Mouse (Mus musculus): Measurements from ENCODE around the gene Srsf9. TPM values are rescaled to one million over a fixed set of nuclear protein-coding genes. Genes with fewer than 3 reads are reported as not detected.
A peak's percentile ranks its signal among the peaks of the same experiment; 100 is the strongest.
"Not testable (repeated sequence)": the region's sequence is repeated elsewhere in the genome, so short reads cannot be mapped to it uniquely, and the experiment has no call there.

Srsf9 gene
- polyA plus RNA-seq, 1 experiment = 90.7 TPM

- Histone ChIP-seq H3K27ac (ENCODE audit: insufficient read depth, low read length) (peak within 1 kb of the TSS; percentile 45), H3K4me3 (ENCODE audit: insufficient read depth, low read length) (peak within 1 kb of the TSS; percentile 62), H3K4me1 (ENCODE audit: control insufficient read depth, insufficient read depth, low read length) (peaks cover 4% of the 10 kb centered on the region; the same call in 1 of the 2 replicates)
- TF ChIP-seq POLR2A (IDR thresholded peaks at IDR 0.05; ENCODE audit: low read depth, low read length) (peak; percentile 96), CTCF (IDR thresholded peaks at IDR 0.05; ENCODE audit: borderline replicate concordance, insufficient read depth, low read length) (no peak)
Observed at GRCm38 (mm10) chr5:115300792-115301614, 26.0 kb upstream of the Srsf9 start, which contains the start of gene Dynll1. Dynll1 (minus strand) TSS chr5:115300999.

DNA sequence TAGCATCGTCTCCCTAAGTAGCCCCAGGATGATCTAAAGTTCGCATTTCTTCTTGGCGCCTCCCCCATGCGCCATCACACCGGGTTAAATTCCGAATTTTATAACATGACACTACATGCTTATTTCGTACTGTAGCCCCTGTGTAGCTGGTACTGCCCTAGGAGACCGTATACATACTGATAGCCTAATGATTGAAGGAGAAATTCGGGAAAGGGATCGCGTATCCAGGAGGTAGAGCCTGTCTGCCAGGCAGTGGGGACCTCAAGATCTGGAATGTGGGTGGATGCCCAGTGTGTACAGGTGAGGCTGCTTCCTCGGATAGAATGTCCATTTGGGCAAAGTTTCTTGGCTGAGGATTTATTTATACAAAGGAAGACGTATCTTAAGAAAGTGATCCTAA lies 25.4 kb upstream of the Srsf9 start:
- H3K4me3 ChIP-seq (ENCODE audit: insufficient read depth, low read length) = peak overlapping the region; percentile 49
- TF ChIP-seq CTCF (IDR thresholded peaks at IDR 0.05; ENCODE audit: borderline replicate concordance, insufficient read depth, low read length) = no peak
- no peak for TF ChIP-seq POLR2A (IDR thresholded peaks at IDR 0.05; ENCODE audit: low read depth, low read length)
- H3K4me1 ChIP-seq (ENCODE audit: control insufficient read depth, insufficient read depth, low read length) = peaks cover 4% of the 10 kb centered on the region; the same call in 1 of the 2 replicates
- H3K27ac ChIP-seq (ENCODE audit: insufficient read depth, low read length) = peak overlapping the region; percentile 4; the same call in 1 of the 2 replicates

- H3K4me3 ChIP-seq (ENCODE audit: insufficient read depth, low read length); H3K27ac ChIP-seq (ENCODE audit: insufficient read depth, low read length); H3K4me1 ChIP-seq (ENCODE audit: control insufficient read depth, insufficient read depth, low read length): not testable (repeated sequence)
Observed at GRCm38 (mm10) chr5:115302190-115302589, 24.8 kb upstream of the Srsf9 start.

DNA sequence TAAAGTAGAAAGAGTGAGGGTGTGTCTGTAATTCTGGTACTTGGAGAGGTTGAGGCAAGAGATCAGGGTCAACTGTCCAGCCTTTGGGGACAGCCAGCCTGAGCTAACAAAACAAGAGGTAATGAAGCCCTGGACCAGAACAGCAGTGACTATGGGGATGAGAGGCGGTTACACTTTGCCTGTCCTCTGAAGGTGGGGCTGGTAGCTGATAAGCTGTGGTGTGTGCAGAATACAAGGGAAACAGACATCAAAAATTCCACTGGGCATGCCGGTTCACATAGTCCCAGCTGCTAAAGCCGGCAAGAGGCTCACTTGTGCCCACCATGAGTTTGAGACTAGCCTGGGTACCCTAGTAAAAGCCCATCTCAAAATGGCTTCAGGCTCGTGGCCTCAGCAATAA lies 14.6 kb upstream of the Srsf9 start:
- no peaks in the 10 kb centered on the region for H3K4me1 ChIP-seq (ENCODE audit: control insufficient read depth, insufficient read depth, low read length)
- no peak for TF ChIP-seq POLR2A (IDR thresholded peaks at IDR 0.05; ENCODE audit: low read depth, low read length)
- no peak for TF ChIP-seq CTCF (IDR thresholded peaks at IDR 0.05; ENCODE audit: borderline replicate concordance, insufficient read depth, low read length)
- no peak overlapping the region for H3K27ac ChIP-seq (ENCODE audit: insufficient read depth, low read length)
- no peak overlapping the region for H3K4me3 ChIP-seq (ENCODE audit: insufficient read depth, low read length)

DNA sequence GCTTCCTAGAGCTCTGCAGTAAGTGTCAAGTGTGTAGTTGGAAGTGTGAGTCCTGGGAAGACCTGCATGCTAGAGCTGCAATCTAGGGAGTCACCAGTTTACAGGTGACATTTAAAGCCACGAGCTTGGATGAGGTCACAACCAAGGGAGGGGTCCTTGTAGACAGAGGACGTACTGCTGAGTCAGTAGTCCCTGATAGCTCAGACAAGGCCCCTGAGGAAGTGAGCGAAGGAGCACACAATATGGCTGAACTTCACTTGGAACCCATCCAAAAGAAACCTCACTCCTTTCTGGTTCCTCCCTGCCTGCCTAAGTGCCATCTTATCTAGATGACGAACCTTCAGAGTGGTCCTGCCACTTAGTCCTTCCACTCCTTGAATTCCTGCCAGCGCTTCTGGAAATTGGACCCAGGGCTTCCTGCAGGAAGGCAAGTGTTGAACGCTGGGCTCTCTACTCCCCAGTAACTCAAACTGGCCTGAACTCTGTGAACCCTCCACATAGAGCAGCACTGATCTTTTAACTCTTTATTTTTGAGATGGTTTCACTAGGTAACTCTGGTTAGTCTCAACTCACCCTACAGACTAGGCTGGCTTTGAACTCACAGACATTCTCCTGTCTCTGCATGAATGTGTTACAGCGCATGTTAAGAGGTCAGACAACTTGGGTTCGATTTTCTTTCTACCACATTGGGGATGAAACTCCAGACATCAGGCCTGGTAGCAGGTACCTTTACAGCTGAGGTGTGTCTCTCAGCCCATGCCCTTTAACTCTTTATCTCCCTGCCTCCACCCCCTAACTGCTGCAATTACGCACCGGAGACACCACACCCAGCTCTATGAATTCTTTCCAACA lies 13.9 kb upstream of the Srsf9 start:
- H3K4me3 ChIP-seq (ENCODE audit: insufficient read depth, low read length) = no peak overlapping the region
- TF ChIP-seq POLR2A (IDR thresholded peaks at IDR 0.05; ENCODE audit: low read depth, low read length) (no peak), CTCF (IDR thresholded peaks at IDR 0.05; ENCODE audit: borderline replicate concordance, insufficient read depth, low read length) (no peak)
- H3K27ac ChIP-seq (ENCODE audit: insufficient read depth, low read length) = no peak overlapping the region
- peaks cover 2% of the 10 kb centered on the region; the same call in 1 of the 2 replicates for H3K4me1 ChIP-seq (ENCODE audit: control insufficient read depth, insufficient read depth, low read length)

- H3K4me3 ChIP-seq (ENCODE audit: insufficient read depth, low read length) = no peak overlapping the region
- no peak overlapping the region for H3K27ac ChIP-seq (ENCODE audit: insufficient read depth, low read length)
- peaks cover 2% of the 10 kb centered on the region; the same call in 1 of the 2 replicates for H3K4me1 ChIP-seq (ENCODE audit: control insufficient read depth, insufficient read depth, low read length)
- TF ChIP-seq CTCF (IDR thresholded peaks at IDR 0.05; ENCODE audit: borderline replicate concordance, insufficient read depth, low read length) (no peak), POLR2A (IDR thresholded peaks at IDR 0.05; ENCODE audit: low read depth, low read length) (no peak)
Observed at GRCm38 (mm10) chr5:115313668-115313943, 13.4 kb upstream of the Srsf9 start.

GRCm38 (mm10) chr5:115316968-115317644 lies 9.9 kb upstream of the Srsf9 start:
- H3K4me3 ChIP-seq (ENCODE audit: insufficient read depth, low read length) = no peak overlapping the region
- no peak overlapping the region for H3K27ac ChIP-seq (ENCODE audit: insufficient read depth, low read length)
- peaks cover 2% of the 10 kb centered on the region; the same call in 1 of the 2 replicates for H3K4me1 ChIP-seq (ENCODE audit: control insufficient read depth, insufficient read depth, low read length)

DNA sequence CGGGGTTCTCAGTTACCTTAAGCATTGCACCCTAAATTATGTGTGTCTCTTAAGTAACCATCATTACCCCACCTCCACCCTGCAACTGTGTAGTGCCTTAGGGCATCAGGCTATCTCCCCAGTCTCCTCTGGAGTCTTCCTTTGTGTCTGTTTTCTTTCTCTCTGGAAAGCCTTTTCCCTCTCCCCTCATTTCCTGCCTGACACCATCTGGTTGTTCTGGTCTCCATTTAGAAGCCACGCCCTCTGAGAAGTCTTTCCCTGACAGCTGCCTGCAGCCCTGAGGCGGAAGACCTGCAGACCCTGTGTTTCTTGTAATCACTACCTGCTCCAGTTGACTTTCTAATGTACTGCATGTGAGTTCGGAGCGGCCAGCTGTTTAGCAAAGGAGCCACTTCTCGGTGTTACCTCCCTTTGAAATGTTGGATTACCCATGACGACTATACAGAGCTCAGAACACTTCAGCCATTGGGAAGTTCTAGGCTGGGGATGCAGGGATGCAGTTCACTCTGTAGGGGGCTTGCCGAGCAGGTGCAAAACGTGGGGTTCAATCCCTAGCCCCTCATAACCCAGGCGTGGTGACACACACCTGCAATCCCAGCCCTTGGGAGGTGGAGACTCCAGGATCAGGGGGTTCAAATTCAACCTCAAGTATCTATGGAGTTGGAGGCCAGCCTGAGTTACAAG lies 9.2 kb upstream of the Srsf9 start:
- TF ChIP-seq POLR2A (IDR thresholded peaks at IDR 0.05; ENCODE audit: low read depth, low read length) (no peak), CTCF (IDR thresholded peaks at IDR 0.05; ENCODE audit: borderline replicate concordance, insufficient read depth, low read length) (no peak)
- peaks cover 2% of the 10 kb centered on the region; the same call in 1 of the 2 replicates for H3K4me1 ChIP-seq (ENCODE audit: control insufficient read depth, insufficient read depth, low read length)
- H3K27ac ChIP-seq (ENCODE audit: insufficient read depth, low read length) = no peak overlapping the region
- H3K4me3 ChIP-seq (ENCODE audit: insufficient read depth, low read length) = no peak overlapping the region

More at GRCm38 (mm10) chr5:115316968-115317644, 9.9 kb upstream of the Srsf9 start:
- TF ChIP-seq POLR2A (IDR thresholded peaks at IDR 0.05; ENCODE audit: low read depth, low read length) = no peak; the same call in 1 of the 2 replicates
- no peak for TF ChIP-seq CTCF (IDR thresholded peaks at IDR 0.05; ENCODE audit: borderline replicate concordance, insufficient read depth, low read length)

Measured in embryonic fibroblast, embryonic 13.5 days (primary cell).